Mouse (Mus musculus) urinary bladder, adult 18-20 months (tissue): ENCODE measurements around the gene Tia1.

Source experiments
- DNase-seq, 2 experiments: peaks; one replicate each; pipeline ENCODE4 v3.0.0; 2022; ENCODE audit warnings: low spot score in 2 of 2, mixed read lengths in 2 of 2

Gene Tia1

GRCm38 (mm10) chr6:86480189-86480831, 76.3 kb downstream of the Tia1 start:
- DNase-seq = peak in 1 of 2 experiments; percentile 24

GRCm38 (mm10) chr6:86481871-86482270, 77.9 kb downstream of the Tia1 start:
- no peak for DNase-seq
